Mouse (Mus musculus) layer of hippocampus, adult 9-11 months (tissue): ENCODE measurements around the gene AU040320.

Experiments used
- DNase-seq: peaks from one replicate; pipeline ENCODE4 v3.0.0; 2022

AU040320 gene

DNA sequence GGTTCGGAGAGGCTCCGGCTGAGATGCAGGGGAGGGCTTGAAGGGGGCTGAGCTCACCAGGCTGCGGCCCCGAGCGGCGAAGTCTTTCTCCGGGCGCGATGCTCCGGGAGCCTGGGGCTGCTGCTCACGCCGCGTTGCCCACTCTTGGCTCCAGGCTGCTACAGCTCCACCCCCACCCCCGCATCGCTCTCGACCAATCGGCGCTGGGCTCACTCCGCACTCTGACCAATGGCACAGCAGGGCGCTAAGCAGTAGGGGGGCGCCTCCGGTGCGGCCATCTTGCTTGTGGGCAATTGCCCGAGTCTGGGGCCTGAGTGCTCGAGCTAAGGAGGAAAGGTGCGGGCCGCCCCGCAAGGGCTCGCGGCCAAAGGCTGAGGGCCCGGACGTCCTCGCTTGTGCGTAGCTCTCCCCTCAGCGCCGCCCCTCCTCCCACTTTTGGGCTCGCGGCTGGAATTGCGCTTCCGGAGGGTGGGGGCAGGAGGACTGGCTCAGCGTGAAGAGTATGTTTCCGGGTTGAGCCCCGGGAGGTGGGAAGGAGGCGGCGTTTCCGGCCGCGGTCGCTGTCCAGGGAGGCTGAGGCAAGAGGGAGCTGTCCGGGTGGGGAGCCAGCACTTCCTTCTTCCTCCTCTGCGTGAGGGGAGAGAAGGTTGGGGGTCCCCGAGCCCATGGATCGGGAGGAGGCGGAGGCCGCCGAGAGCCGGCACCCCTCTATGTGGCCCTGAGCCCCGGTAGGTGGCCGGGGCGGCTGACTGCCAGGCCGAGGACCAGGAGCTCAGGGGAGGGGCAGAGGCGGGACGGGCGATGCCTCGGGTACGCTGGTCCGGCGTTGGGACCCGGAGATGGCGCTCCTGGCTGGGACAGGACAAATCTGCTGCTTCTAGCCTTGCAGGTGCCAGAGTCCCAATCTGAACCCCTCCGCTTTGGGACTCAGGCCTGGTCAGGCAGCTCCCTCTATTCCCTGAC lies at the start of gene AU040320, which contains the start of gene Ncdn:
Gene AU040320 (plus strand): TSS at position 277 of the 963 bp plus-strand sequence.
Gene Ncdn (minus strand): TSS at position 171 of the 963 bp plus-strand sequence.
- DNase-seq = peak; percentile 98

DNA sequence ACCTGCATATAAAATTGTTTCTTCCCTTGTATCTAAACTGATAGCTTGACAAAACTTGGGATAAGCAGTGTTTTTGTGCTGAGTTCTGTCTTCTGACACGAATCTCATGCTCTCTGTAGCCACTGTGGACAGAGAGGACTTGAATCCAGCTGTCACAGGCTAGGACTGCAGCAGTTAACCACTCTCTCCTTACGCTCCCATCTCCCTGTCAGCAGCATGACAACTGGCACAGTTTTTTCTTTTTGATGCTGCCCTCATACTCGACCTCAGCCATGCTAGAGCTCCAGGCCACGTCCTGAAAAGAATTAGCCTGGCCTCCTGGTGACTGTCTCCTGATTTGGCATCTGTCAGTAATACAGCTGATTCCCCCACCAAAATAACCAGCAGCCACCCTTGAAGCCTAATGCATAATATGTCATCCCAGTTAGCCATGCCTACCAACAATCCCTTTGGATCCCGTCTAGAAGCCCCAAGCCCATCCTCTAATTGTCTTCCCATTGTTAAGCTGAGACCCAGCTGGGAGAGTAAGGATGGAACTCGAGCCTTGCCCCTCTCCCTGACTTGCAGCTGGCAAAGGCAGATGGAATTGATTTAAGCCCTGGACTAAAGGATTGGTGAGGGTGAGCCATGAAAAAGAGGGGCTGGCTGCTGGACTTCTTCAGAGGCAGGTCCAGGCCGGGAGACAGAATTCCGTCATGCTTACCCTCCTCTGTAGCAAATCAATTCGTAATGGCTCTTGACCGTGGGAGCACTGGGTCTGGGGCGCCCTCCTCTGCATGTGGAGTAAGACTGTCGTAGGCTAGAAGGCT lies 46.5 kb upstream of the AU040320 start:
- DNase-seq = no peak

DNA sequence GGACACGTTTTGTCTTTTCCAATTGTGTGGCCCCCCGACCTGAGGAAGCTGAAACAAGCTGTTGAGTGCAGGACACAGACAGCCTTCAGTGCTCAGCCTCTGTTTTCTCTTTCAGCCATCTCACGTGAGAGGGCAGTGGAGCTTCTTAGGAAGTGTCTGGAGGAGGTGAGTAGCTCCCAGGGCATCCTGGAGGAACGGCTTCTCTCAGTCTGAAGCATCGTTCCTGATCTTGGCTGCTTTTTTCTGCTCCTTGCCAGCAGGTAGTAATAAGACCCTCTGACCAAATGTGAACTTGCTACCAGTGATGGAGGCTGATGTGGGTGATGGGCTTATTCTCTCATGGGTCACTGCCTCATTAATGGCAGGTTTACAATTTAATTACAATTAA lies 45.9 kb upstream of the AU040320 start:
- DNase-seq = no peak

DNA sequence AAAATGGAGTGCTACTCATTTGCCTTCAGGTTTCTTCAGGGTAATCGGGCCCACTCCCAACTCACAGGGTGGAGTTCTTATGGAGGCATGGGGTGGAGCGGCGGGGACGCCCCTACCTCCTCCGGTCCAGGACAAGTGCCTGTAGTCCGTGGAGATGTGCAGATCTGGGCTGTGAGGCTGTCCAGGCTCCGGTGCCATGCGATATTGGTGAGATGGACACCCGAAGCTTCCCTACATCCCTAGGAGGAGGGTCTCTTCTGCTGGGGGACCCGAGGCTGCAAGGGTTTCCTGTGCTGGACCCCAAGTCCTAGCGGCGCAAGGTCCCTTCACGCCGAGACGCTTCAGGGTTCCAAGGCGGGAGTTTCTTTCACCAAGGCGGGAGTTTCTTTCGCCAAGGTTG lies 21.2 kb upstream of the AU040320 start:
- DNase-seq = no peak

DNA sequence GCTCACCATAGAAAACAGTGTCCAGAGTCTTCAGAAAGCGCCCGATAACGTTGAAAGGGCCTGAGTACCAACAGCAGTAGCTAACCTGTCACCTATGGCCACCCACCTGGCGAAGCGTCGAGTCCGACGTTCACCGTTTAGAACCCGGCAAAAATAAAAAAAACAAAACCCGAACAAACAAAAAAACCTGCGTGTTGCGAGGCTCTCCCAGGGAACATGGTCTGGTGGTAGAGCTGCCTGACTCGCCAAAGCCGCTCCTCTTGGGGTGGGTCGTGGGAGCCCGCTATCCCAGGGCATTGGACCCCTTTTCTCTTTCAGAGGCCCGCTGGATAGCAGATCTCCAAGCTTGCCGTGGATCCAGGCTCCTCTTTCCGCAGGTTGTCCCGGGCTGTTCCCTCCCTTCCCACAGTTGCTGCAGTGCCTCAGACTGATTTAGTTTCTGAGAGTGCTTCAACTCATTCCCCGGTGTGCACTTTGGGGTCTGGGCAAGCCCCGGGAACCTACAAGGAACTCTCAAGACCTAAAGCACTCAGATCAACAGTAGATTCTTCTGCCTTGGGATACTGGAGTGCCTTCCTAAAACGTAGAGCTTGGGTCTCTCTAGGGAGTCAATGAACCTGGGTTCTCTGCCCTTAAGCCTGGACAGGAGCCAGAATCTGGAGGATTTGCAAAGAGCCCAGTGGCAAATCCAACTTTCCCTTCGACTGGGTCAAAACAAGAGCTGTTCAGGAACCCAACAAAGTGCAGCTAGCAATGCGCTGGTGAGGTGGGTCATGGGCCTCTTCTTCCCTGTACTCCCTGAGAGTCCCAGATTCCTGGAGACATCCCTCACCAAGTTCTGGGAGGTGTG lies 20.6 kb upstream of the AU040320 start:
- DNase-seq = no peak

DNA sequence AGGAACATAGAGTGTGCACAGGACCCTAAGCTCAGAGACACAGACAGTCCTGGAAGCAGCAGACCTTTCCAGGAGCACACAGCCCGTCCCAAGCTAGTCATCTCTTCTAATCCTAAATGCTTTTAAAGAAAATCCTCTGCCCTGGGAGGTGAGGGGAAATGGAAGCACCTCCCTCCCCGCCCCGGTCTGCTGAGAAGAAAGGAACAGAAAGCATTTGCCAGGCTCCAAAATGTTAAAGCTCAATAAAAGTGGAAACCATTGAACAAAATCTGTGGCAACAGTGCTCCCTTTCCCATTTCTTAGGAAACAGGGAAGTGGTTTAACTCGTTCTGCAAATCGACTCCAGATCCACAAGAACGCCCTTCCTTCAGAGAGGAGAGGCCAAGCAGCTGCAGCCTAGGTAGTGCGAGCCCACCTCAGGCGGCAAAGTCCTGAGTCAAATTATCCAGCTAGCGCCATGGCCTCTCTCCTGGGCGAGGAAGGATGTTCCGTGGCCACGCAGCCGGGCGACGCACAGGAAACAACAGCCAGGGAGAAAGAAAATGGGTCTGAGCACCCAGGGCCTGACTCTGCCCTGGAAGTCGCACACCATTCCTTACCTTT lies 19.2 kb upstream of the AU040320 start:
- no peak for DNase-seq

DNA sequence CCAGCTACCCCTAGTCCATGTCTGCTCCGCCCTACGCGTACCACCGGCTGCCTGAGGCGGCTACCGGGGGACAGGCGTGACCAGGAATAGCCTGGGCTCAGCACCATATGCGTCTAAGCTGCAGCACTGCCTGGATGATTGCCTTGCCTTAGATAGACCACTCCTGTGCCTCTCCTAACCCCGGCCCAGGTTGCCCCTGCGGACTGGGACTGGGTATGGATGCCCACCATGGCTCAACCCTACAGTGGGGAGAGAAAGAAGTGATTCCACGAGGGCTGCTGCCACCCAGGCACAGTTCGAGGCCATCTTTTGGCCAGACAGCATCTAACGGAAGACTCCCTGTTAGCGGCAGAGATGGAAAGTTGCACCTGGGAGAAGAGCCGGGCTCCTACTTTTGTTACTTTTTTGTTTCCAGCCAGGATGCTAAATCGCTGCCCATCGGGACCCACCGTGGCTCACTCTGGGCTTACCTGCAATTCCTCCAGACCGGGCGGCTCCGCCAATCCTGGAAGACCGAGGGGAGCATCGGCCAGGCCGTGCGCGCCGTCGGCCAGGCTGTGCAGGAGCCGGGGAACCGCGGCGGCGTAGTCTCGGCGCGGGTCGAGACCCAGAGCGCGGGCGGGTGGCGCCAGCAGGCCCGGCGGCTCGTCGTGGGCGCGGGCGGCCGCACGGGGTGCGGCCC lies 18.5 kb upstream of the AU040320 start:
- no peak for DNase-seq

DNA sequence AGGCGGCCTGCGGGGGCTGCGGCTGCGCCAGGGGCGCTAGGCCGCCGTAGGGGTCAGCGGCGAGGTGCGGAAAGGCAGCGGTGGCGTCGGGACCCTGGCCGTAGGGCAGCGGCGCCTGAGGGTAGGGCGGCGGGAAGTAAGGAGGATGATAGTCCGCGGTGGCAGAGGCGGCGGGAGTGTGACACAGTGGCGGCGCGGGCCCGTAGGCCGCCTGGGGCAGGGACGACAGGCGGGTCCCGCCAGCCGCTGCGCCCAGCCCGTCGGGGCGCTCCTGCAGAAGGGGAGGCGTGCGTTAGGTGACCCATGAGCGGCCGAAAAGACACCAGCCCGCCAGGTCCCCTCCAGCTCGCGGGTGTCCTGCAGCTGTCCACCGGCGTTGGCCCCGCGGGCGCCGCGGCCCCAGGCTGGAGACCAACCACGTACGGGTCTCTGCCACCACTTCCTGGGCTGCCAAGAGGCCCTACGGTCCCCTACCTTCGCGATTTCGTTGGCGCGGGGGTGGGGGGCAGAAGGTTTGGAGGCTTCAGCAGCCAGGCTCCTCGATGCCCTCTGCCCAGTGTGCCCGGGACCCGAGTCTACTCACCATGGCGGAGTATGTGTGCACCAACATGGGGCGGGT lies 17.9 kb upstream of the AU040320 start:
- no peak for DNase-seq

DNA sequence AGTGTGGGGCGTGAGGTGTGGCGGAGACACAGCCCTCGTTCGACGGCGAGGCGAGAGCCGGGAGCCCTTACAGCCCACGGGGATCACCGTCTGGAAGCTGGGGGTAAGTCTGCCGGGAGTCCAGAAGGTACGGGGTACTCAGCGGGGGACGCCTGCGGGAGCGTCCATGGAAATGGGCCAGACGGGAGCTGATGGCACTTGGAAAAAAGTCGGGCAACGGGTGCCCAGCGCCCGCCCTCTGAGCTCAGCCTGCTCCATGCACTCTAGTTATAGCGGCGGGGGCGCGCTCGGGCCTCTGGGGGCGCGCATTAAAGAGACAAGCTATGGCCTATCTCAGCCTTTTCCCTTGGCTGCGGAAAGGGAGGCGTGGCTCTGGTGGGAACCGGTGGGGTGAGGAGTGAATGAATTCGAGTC lies 17.3 kb upstream of the AU040320 start, which contains the start of gene Tfap2e:
Gene Tfap2e (minus strand): TSS at position 240 of the 414 bp plus-strand sequence.
- DNase-seq = no peak

DNA sequence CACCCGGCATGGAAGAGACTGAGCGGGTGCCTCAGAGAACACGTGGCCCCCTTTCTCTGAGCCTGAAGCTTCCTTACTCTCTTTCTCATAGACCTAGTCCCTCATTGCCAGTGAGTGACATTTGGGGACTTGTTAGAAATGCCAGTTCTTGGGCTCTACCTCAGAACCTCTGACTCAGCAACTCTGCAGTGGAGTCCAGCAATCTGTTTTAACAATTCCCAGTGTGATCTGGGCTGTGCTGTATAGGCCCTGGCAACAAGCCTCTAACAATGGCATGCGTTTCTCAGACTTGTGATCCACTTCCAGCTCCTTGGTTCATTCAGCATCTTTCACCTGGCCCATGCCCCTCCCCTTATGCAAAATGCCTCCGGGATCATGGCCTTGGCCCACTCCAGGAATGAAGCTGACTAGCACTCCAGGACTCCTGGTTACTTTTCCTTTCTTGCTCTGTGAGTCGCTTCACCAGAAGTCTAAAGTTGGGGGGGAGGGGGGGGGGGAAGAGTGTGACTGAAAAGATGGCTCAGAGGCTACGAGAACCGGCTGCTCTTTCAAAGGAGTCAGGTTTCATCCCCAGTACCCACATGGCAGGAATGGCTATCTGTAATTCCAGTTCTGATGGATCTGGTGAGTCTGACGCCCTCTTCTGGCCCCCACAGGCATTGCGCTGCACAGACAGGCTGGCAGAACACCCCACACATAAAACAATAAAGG lies 13.2 kb upstream of the AU040320 start:
- no peak for DNase-seq

DNA sequence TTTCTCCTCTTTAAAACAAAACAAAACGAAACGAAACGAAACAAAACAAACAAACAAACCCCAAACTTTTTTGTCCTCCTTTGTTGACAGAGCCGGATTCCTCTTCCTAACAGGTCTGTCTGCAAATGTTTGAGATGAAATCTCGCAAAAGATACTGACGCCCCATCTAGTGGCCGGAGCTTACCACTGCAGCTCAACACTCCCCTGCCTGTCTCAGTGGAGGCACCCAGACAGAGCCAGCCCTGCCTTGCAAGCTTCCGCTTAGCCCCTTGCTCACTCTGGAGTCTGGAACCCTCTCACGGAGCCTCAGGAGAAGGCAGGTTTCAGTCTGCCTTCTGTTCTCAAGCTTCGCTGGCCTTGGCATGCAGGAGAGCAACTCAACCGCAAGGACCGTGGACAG lies 11.9 kb upstream of the AU040320 start:
- peak; percentile 81 for DNase-seq

DNA sequence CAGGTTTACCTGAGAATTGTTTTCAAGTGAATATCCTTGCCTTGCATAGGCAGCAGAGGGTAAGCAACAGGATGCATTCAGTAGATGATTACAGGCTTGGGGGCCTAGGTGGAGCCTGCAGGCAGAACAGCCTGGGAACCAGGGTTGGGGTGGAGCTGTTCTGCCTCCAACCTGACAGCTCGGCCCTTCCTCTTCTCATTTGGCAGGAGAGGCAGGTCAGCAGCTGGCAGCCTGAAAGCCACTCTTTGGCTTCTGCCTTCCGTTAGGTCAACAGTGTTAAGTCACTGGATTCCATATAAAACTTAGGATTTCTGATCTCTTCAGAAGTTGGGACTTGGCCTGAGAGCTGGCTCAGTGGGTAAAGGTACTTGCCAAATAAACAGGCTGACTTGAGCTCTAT lies 10.4 kb upstream of the AU040320 start:
- no peak for DNase-seq

DNA sequence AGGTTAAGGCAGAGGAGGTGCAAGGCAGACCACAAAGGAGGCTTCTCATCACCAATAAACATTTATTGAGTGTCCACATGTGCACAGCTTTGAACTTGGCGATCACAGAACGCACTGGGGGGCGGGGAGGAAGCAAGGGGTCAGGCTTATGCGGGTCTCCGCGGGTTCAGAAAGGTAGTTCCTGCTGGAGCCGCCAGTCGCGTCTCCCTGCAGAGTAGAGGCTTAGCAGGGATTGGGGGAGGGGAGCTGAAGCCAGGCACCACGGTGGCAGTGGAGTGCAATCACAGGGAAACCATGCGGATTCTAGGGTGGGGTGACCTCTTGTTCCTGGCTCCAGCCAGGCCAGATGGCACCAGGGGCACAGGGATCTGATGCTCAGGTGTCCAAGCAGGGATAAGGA lies 9.6 kb upstream of the AU040320 start:
- DNase-seq = no peak

DNA sequence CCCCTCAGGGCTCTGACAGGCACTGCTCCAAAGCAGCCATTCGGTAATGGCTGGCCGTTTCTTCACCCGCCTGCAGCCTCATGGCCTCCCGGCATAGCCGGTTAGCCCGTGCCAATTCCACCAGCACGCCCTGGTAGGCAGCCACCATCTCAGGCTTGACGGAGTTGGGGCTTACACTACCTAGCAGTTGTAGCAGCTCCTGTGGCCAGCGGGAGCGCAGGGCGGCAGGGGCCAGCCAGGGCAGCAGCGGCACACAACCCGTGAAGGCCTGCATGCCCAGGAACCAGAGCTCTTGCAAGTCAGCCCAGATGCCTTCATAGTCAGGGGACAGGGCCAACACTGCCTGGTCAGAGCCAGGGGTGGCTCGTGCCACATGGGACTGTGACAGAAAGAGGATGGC lies 8.5 kb upstream of the AU040320 start:
- no peak for DNase-seq

DNA sequence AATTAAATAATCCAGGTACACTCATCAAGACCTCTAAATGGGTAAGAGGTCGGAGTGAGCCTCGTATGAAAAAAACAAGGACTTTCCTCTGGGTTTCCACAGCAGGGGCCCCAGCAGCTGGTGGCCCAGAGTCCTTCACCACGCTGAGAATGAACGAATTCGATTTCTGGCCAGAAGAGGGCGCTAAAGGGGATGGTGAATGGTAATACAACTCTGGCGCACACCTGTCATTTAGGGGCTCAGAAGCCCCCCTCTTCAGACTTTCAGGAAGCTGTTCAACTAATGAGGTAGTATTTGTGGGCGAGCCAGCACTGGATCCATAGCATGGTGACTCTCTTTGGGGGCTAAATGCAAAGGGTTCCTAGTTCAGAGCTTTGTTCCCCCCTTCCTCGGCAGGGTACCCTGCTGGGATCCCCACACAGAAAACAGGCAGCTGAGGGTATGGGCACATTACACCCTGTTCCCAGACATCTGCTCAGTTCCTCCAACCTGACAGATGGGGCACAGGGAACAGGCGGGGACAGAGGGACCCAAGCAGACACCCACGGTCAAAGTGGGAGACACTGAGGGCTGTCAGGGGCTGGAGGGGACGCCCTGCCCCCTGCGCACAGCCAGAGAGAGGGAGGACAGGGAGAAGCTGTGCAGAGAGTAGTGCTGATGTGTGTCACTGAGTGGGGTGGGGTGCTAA lies 7.7 kb upstream of the AU040320 start:
- DNase-seq = peak; percentile 77

DNA sequence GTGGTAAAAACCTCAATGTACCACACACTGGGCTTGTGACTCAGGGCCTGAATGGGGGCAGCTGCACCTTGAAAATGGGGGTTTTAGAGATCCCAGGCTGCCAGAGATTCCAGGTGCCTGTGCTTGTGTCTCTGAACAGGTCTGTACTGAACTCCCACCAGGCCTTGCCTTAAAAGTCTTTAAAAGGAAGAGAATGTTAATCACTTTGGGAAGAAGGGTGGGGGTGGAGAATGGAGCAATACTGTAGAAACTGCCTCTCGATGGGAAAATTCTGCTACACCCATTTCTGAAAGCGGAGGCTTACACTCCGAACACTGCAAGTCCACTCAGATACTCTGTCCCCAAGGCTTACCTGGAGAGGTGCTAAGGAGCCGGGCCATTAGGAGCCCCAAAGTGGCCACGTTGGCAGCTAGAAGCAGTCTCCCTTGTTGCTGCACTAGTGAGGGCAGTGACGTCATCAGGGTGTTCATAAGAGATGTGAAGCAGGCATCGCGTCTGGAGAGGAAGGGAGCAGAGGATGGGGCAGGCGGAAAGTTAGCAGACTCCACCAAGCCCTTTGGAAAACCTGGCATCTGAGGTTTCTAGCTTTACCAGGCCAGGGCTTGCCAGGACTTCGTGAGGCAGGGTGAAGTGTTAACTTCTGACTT lies 7.0 kb upstream of the AU040320 start:
- DNase-seq = peak; percentile 40

DNA sequence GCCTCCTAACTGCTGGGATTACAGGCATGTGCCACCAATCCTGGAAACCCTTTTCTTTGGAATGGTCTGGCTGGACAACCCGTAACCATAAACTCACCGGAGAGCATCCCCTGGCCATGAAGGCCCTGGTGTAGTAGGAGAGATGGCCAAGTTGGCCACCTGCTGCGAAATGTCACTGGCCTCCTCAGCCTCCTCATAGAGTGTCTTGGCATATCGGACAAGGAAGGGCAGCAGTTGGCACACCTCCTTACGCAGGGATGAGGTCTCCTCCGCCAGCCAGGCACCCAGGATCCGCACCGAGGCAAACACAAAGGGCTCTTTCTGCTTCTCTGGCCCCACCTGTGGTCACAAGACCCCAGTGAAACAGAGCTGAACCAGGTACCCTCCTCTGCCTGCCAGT lies 5.0 kb upstream of the AU040320 start:
- DNase-seq = no peak

DNA sequence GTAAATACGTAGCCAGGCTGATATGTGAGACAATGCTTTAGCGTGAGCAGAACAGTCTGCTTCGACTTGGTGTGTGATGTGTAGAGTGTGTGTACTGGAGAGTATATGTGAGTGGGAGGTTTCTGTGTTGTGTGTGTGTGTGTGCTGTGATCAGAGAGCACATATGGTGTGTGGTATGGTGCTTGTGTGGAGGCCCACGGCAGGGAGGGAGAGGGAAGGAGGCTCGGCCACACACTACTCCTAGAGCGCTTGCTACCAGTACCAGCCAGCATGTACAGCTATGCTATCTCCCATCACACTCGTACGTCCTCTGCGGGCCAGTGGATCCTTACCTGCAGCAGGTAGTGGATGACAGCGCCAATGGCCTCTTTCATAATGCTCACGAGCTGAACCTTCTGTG lies 3.8 kb upstream of the AU040320 start:
- peak; percentile 72 for DNase-seq

DNA sequence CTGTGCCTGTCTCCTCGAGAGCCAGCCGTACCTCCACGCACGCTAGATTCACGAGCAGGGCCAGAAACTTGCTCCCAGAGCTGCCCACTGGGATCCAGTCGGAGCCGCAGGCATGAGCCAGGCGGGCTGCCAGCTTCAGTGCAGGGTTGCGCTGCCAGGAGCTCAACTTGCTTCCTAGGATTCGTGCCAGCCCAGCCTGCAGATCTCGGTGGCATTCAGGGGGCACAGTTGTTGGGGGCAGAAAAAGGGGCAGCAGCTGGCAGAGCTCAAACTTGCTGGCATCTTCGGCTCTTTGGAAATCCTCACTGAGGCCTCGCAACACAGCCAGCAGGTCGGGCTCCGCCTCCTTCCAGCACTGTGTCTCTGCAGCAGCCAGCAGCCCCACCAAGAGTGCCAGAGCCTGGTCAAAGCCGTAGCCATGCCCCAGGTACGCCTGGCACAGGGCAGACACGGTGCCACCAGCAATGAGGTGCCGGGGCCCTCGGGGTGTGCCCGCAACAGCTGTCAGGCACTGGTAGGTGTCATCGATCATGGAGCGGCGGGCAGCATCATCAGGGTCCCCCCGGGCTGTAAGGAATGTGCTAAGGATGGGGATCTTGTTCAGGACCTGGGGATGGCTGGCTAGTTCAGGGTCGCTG lies 3.2 kb upstream of the AU040320 start:
- peak; percentile 77 for DNase-seq
